Mouse (Mus musculus) liver, postnatal 0 days (tissue): ENCODE measurements around the gene Kcnj1. TPM values are rescaled to one million over a fixed set of nuclear protein-coding genes. Genes with fewer than 3 reads are reported as not detected.

ENCODE experiments used
- ATAC-seq: fragments of 200-750 bp; cut with Nextera tagmentation; 2 replicates; pipeline ENCODE4 v1.8.0; 2017; ENCODE audit warnings: mild to moderate bottlenecking, moderate library complexity
- DNase-seq: peaks from one replicate; pipeline ENCODE4 v3.0.0-alpha.2; 2016
- H3K27ac ChIP-seq: fragments of 300-500 bp; sonication (generic); 2 replicates; pipeline ENCODE4 v1.5.1; 2014; ENCODE audit warnings: antibody characterized with exemption, moderate library complexity, mild to moderate bottlenecking, low read depth
- H3K27me3 ChIP-seq: fragments of 300-500 bp; sonication (generic); 2 replicates; pipeline ENCODE4 v1.6.1; 2014; ENCODE audit warnings: low read length, control low read depth, mixed read lengths; ENCODE audit not compliant: insufficient read depth
- H3K36me3 ChIP-seq: fragments of 300-500 bp; sonication (generic); replicated peaks from 2 replicates; pipeline ENCODE4 v1.6.1; 2014; ENCODE audit warnings: mild to moderate bottlenecking, control low read depth, low read length, moderate library complexity, mixed read lengths; ENCODE audit not compliant: insufficient read depth
- H3K4me1 ChIP-seq: fragments of 300-500 bp; sonication (generic); 2 replicates; pipeline ENCODE4 v1.6.1; 2014; ENCODE audit warnings: antibody characterized with exemption, mild to moderate bottlenecking, control low read depth; ENCODE audit not compliant: insufficient read depth
- H3K4me2 ChIP-seq: fragments of 300-500 bp; sonication (generic); 2 replicates; pipeline ENCODE4 v1.6.1; 2014; ENCODE audit warnings: low read depth, mild to moderate bottlenecking, low read length, moderate library complexity, mixed read lengths
- H3K4me3 ChIP-seq: fragments of 300-500 bp; sonication (generic); 2 replicates; pipeline ENCODE4 v1.5.1; 2014; ENCODE audit warnings: low read depth, low read length
- H3K9ac ChIP-seq: fragments of 300-500 bp; sonication (generic); replicated peaks from 2 replicates; pipeline ENCODE4 v1.6.1; 2014; ENCODE audit warnings: mild to moderate bottlenecking, moderate library complexity
- H3K9me3 ChIP-seq: fragments of 300-500 bp; sonication (generic); 2 replicates; pipeline ENCODE4 v1.6.1; 2016; ENCODE audit warnings: mild to moderate bottlenecking, control low read depth, low read length, mixed read lengths
- CTCF ChIP-seq: sonication (generic); IDR thresholded peaks from 2 replicates; pipeline ENCODE4 v1.5.1; 2016; ENCODE audit warnings: antibody characterized with exemption, low read depth
- EP300 ChIP-seq: IDR thresholded peaks from 2 replicates; pipeline ENCODE4 v1.6.1; 2016; ENCODE audit warnings: antibody characterized with exemption, low read depth, mild to moderate bottlenecking
- WGBS: fragments of 180-500 bp; shearing (Covaris S2); extraction: QIAGEN DNeasy Blood & Tissue Kit; methylation state at CpG from one replicate; pipeline ENCODE4 v1.1.7; 2014; ENCODE audit not compliant: insufficient replicate concordance; 5-methylcytosine and 5-hydroxymethylcytosine counted together
- polyA plus RNA-seq: library from polyadenylated mRNA; unstranded; fragments of >200 nt; fragmentation: Nextera tagmentation; extraction: Ambion mirVana; gene quantifications from 2 replicates; pipeline ENCODE4 v1.2.1, GENCODE M21; 2015

The Kcnj1 gene
- polyA plus RNA-seq, 1 experiment from 2014 or later = not detected

DNA sequence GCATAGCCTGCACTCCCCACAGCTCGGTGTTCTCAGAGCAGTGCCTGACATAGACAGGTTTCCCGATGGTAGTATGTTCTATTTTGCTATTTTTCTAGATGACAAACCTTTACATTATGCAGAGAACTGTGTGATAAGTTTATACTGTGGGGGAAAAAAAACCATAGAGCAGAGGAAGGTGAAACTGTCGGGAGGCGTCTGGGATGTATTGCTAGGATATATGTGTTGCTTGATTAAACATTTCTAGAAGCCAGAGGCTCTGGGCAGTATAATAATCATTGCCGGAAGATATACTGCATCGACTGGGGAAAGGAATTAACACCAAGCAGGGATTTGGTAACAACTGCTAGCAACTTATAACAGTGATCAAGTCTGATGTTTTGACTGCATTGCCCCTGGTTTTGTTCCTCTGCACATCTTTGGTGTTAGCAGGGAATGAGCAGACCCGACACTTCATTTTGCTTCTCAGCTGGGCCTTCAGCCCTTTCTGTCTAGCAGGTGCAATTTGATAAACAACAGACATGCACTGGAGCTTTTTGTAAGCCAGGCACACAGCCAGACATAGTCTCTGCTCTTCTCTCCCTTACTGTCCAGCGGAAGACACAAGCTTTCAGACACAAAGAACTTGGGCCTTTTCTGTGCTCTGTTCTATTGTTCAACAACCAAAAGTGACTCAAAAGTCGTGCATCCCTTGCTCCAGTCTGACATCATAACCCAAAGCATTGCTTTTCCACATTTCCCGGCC is 40.7 kb downstream of the Kcnj1 start:
- TF ChIP-seq CTCF = no peak
- no peak for TF ChIP-seq EP300
- DNase-seq (no peak), ATAC-seq (no peak)
- Histone ChIP-seq H3K27ac (no peak overlapping the region), H3K27me3 (peaks cover 4% of the 10 kb centered on the region; the same call in 1 of the 2 replicates), H3K9me3 (no peaks in the 10 kb centered on the region), H3K36me3 (no peaks in the 10 kb centered on the region), H3K4me3 (no peak overlapping the region), H3K9ac (no peak overlapping the region), H3K4me1 (peaks cover 3% of the 10 kb centered on the region; the same call in 1 of the 2 replicates), H3K4me2 (no peak overlapping the region)
- WGBS = 70% methylated on average over 10 of the region's 10 CpGs

DNA sequence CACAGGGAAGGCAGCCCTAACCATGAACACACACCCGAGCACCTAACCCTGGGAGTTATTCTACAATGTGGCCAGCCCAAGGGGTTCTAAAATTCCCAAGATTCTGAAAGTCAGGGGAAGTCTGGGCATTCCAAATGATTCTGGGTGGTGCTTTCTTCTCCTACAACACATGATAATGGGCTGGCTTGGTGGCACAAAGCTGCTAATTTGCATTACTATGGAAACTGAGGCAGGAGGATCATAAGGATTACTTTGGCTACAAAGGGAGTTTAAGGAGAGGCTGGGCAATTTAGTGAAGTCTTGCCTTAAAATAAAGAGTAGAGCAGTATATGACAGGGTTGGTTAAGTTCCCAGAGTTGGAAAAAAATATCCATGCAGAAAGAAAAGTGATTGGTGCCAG is 42.7 kb downstream of the Kcnj1 start:
- Histone ChIP-seq H3K27me3 (no peaks in the 10 kb centered on the region), H3K9ac (no peak overlapping the region), H3K27ac (no peak overlapping the region), H3K4me1 (no peaks in the 10 kb centered on the region), H3K9me3 (no peaks in the 10 kb centered on the region), H3K4me3 (no peak overlapping the region), H3K4me2 (no peak overlapping the region), H3K36me3 (no peaks in the 10 kb centered on the region)
- no peak for DNase-seq
- 52% methylated on average over 1 of the region's 1 CpGs for WGBS
- no peak for ATAC-seq
- TF ChIP-seq CTCF (no peak), EP300 (no peak)

DNA sequence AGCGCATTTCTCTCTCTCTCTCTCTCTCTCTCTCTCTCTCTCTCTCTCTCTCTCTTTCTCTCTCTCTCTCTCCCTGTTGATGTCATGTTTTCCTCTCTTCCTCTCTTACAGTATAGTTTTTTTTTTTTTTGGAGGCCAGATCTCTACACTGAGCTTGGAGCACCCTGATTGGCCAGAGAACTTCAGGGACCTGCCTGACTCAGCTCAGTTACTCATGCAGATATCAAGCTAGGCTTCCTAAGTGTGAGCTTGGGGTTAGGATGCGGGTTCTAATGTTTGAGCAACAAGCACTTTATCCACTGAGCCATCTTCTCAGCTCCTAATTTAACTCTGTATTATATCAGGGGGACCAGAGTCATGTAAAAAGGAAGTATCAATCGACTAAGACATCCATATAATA is 43.7 kb downstream of the Kcnj1 start:
- Histone ChIP-seq H3K36me3 (no peaks in the 10 kb centered on the region), H3K27me3 (no peaks in the 10 kb centered on the region), H3K27ac (no peak overlapping the region), H3K9me3 (no peaks in the 10 kb centered on the region), H3K9ac (no peak overlapping the region), H3K4me1 (no peaks in the 10 kb centered on the region), H3K4me2 (no peak overlapping the region), H3K4me3 (no peak overlapping the region)
- TF ChIP-seq CTCF (no peak), EP300 (no peak)
- no peak for ATAC-seq
- whole genome bisulfite sequencing = 72% methylated on average over 3 of the region's 3 CpGs
- no peak for DNase-seq

DNA sequence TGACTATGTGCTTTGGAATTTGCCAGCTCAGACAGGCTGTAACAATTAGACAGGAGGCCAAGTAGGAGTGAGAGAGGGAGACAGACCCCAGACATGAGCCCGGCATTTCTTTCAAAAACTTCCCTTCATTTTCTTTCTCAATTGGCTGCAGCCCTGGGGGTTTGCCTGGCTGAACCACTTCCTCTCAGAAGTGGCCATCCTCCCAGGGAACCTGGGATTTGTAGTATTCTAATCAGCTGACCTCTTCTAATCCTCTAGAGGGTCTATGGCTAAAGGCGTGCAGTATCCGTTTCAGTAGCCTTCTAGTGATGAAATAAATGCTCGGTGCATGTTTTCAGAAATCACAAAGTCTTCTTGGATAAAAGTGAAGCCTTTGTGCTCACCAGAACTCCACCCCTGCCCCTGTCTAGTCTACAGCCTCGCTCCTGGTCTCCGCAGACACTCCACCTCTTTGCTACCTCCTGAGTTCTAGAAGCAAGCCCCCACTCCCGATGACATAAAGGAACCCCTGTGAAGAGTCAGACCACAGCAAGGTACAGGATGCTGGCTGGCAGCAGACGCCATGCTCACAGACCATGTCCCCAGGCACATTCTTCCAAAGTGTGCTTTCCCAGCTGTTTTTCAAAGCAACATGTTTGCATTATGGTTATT is 45.3 kb downstream of the Kcnj1 start:
- WGBS = 60% methylated on average over 8 of the region's 8 CpGs
- DNase-seq = no peak
- no peaks in the 10 kb centered on the region for H3K4me1 ChIP-seq
- TF ChIP-seq CTCF (no peak), EP300 (no peak)
- no peak overlapping the region for H3K9ac ChIP-seq
- H3K9me3 ChIP-seq = no peaks in the 10 kb centered on the region
- H3K27me3 ChIP-seq = no peaks in the 10 kb centered on the region
- H3K4me3 ChIP-seq = no peak overlapping the region
- H3K36me3 ChIP-seq = peaks cover 11% of the 10 kb centered on the region; the same call in 1 of the 2 replicates
- no peak overlapping the region for H3K4me2 ChIP-seq
- no peak for ATAC-seq
- H3K27ac ChIP-seq = no peak overlapping the region

DNA sequence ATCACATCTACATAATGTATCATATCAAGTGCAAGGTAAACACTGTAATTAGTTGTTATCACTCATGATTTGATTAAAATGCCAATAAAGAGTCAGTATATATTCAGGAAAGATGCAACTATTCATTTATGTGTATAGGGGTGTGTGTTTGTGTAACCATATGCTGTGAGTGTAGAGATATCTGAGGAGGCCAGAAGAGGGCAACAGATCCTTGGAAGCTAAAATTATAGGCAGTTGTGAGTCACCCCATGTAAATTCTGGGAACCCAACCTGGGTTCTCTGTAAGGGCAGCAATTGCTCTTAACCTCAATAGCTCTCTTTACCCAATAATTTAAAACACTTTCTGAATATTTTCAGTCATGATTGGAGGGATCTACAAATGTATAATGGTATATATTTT is 48.4 kb downstream of the Kcnj1 start:
- Histone ChIP-seq H3K36me3 (peaks cover 33% of the 10 kb centered on the region), H3K27me3 (no peaks in the 10 kb centered on the region), H3K4me3 (no peak overlapping the region), H3K4me1 (no peaks in the 10 kb centered on the region), H3K9me3 (no peaks in the 10 kb centered on the region), H3K27ac (no peak overlapping the region), H3K4me2 (no peak overlapping the region), H3K9ac (no peak overlapping the region)
- TF ChIP-seq CTCF (0 out of 2 replicates have a peak, but pooled peaks have one; percentile 11), EP300 (no peak)
- DNase-seq = no peak
- no peak for ATAC-seq

DNA sequence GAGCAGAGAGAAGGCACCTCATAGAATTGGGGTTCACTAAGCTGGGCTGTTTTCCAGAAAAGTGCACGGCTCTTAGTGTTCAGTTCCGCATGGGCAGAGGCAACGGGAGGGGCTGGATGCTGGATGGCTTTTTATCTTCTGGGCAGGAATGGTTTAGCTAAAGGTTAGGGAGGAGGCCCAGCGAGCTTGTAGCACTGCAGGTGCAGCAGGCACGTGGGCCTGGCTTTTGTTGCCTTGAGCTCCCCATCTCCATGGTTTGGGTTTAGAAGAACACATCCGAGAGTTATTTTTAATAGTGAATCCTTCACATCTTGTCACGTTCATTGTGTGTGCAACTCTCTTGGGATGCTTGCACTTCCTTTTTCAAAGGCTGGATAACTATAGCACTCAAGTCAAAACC is 53.0 kb downstream of the Kcnj1 start:
- Histone ChIP-seq H3K4me2 (no peak overlapping the region), H3K4me1 (peaks cover 5% of the 10 kb centered on the region; the same call in 1 of the 2 replicates), H3K27me3 (no peaks in the 10 kb centered on the region), H3K36me3 (peaks cover 49% of the 10 kb centered on the region), H3K9ac (no peak overlapping the region), H3K27ac (no peak overlapping the region), H3K9me3 (no peaks in the 10 kb centered on the region), H3K4me3 (no peak overlapping the region)
- ATAC-seq (no peak), DNase-seq (no peak)
- no peak for TF ChIP-seq EP300
- TF ChIP-seq CTCF = no peak
- 76% methylated on average over 7 of the region's 7 CpGs for WGBS
